Mouse (Mus musculus) left cerebral cortex, adult 11 months (tissue): ENCODE data around the gene 1700028K03Rik.

Source experiments
- DNase-seq: peaks from one replicate; pipeline ENCODE4 v3.0.0; 2022; ENCODE audit warnings: low spot score

The 1700028K03Rik gene

DNA sequence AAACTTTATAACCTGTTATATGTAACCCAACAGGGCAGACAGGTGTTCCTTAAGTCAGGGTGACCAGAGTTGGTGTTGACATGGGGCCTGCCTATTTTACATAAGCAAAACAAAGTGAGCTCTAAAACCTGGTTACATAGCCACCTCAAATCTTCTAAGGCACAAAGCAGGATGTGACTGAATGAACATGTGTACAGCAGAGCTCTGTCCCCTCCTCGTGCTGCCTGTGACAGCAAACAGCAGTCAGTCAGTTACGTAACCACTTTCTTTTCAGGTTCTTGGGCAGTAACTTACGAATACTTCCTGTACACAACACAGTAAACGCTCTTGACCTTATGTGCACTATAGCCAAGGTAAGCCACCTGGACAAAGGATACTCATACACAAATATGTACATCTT is 11.4 kb downstream of the 1700028K03Rik start:
- no peak for DNase-seq

DNA sequence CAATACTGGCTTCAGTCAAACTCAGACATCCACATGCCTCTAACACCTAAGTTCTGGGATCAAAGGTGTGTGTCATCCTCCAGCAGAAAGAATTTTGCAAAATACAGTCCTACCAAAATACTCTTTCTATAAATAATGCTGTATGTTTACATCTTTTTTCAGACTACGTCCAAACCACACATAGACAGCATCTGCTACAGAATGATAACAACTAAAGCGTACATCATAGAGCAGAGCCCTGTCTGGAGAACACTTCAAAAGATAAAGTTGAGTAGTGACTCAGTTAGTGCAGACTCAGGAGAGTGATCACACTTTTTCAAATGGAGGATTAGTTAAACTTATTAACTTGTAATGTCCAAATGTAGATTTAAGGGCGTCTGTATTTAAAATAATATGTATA is 13.4 kb downstream of the 1700028K03Rik start:
- DNase-seq = no peak

DNA sequence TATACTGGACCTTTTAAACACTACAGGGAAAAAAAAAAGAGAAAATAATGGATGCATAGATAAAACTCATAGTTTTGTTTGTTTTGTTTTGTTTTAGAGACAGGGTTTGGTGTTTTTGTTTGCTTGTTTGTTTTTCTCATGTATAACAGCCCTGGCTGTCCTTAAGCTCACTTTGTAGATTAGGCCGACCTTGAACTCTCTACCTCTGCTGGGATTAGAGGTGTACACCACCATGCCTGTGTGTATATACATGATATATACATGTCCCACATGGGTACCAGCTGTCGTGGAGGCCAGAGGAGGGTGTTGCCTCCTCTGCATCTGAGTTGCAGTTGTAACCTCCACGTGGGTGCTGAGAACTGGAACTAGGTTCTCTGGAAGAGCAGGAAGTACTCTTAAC is 13.9 kb downstream of the 1700028K03Rik start:
- no peak for DNase-seq

DNA sequence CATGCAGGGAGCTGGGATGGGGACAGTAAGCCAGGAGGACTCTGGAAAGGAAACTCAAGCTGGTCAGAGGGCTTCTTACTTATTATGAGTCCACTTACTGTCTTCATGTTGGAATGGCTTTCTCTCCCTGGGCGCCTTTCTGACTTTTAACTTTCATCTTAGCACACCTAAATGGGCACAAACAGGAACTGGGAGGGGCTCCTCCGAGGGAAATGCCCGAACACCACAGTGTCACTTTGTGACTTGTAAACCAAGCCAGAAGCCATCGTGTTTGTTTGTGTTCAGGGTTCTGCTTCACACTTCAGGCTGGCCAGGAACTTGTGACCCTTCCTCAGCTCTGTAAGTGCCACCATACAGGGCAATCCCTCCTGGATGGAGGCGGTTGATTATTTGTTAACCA is 19.8 kb downstream of the 1700028K03Rik start:
- no peak for DNase-seq

DNA sequence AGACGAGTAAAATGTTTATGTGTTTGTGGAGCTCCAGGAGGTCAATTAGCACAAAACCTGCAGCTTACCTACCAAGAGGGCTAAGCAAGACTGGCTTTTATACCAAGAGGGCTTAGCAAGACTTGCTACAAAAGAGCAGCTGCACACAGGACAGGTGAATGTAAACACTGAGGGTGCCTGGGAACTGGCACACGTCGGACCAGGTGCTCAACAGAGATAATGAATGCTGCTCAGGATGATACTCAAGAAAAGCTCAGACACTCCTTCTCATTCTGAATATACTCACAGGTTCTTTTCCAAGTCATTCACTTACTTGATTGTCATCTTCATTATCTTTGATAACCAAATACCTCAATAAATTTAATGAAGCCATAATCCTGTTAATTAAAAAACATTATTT is 22.5 kb downstream of the 1700028K03Rik start:
- DNase-seq = no peak

DNA sequence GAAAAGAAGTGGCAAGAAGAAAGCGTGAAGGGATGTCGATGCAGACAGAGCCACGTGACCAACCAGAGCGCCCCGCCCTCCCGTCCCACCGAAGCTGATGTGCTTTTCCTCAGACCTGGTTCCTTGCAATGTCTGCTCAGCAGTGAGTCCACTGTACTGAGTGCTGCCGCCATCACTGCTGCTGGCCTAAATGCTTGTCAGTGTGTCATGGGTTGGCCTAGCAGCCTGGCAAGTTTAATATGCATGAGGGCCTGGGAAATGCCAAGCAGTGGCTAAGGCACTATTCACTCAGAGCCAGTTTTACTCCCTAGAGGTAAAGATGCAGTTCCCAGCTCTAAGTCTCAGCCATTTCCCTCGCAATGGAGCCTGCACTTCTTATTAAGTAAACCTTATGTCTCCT is 34.6 kb downstream of the 1700028K03Rik start:
- no peak for DNase-seq

DNA sequence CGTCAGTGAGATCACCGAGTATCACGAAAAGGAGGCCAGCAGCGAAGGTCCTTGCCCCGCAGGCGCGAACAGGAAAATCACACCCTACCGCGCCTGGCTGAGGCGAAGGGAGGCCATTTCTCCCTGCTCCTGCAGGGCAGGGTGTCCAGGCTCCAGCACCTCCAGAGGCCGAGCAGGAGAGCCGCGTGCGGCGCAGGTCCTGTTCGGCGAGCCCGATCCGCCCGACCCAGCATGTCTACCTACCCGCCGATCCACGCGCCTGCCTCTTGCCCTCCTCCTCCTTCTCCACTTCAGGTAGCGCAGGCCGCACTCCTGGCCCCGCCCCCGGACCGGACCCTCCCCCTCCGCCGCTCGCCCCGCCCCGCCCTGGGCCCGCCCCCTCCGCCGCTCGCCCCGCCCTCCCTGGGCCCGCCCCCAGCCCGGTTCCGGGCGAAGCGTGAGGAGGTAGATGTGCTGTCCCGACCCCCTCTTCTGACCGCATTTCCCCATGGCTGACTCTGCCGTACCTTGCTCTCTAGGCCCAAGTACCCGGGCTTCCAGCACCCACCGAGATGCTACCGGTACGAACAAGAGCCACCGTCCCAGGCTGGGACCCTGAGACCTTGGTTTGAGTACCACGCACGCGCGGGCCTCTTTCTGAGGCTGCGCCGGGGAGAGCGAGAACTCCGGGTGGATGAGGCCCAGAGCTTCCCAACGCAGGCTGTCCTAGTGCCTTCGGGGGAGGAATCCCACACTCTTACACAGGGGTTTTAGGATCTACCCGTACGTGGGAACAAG is 63.0 kb downstream of the 1700028K03Rik start, which contains the start of the genes Rpap2 and Glmn:
Gene Rpap2, plus strand, starts transcription at position 73 of the 777 bp plus-strand sequence.
Gene Glmn, minus strand, starts transcription at position 588 of the 777 bp plus-strand sequence.
- DNase-seq = peak; percentile 78

DNA sequence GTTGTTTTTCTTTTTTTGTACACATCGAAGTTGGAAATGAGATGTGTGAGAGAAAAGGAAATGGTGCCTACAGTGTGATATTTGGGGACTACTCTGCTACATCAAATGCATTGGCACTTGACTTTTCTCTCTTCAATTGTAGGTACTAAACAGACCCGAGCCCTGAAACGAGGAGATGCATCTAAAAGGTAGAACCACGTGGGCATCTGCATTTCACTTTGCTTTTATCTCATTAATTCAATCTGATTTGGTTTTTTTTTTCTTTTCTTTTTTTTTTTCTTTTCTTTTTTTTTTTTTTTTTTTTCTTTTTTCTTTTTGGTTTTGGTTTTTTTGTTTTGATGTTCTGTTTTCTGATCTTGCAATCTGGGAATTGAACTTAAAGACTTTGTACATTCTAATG is 63.9 kb downstream of the 1700028K03Rik start:
- DNase-seq = no peak
